Mouse (Mus musculus) right cerebral cortex, postnatal 36 days (tissue): ENCODE data around the gene Hs3st2.
A peak's percentile ranks its signal among the peaks of the same experiment; 100 is the strongest.
"Not testable (repeated sequence)": the region's sequence is repeated elsewhere in the genome, so short reads cannot be mapped to it uniquely, and the experiment has no call there.

ENCODE experiments used
- DNase-seq, 2 experiments: peaks; one replicate each; pipeline ENCODE4 v3.0.0; 2022; ENCODE audit warnings: low spot score in 2 of 2, mixed read lengths in 1 of 2

Gene Hs3st2

GRCm38 (mm10) chr7:121391225-121391983 is at the start of gene Hs3st2:
Hs3st2 (plus strand) TSS chr7:121391859.
- DNase-seq, result peak; percentile 34 to 57

DNA sequence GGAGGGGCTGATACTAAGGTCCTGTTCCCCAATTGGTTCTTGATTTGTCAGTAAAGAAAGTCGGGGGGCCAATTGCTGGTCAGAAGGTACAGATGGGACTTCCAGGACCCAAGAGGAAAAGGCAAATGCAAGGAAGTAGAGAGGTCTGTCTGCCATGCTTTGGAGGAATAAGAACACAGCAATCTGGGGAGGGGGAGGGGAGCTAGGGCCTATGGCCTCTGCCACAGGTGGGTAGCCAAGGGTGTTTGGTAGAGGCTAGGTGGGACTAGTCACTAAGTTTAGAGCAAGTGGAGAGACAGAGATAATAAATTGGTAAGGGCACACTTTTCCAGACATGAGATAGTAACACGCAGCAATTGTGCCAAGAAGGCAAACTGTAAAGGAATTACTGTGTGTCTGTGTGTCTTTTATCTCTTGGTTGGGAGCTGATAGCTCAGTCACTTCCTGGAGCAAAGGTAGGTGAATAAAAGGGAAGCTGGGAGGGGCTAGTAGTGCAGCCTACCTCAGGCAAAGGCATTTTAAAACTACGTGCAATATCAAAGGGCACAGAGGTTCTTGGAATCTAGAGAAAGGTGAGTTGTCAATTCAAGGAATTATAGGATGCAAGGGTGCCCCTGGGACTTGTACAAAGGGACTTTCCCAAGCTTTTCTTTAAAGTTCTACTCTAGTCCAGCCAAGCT is 43.2 kb upstream of the Hs3st2 start:
- no peak for DNase-seq

- no peak for DNase-seq
Measured at GRCm38 (mm10) chr7:121351688-121352087, 40.0 kb upstream of the Hs3st2 start.

GRCm38 (mm10) chr7:121361448-121361847 is 30.2 kb upstream of the Hs3st2 start:
- DNase-seq, result not testable (repeated sequence)

DNA sequence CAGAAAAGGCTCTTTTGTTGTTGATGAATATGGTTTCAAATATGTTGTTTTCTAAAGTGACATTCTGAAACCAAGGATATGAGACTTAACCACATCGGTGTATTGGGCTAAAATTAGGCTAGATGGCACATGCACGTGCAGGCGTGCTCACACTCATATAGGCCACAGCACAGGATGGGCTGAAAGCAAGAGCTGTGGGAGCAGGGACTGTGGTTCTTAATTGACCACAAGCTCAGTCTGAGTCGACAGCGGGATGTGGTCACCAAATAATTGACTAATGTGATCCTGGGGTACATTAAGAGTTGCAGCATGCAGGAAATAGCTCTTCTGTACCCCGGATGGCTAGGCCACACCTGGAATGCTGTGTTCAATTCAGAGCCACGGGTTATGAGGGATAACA is 26.1 kb upstream of the Hs3st2 start:
- DNase-seq, result no peak

GRCm38 (mm10) chr7:121367185-121367584 is 24.5 kb upstream of the Hs3st2 start:
- DNase-seq, result no peak

GRCm38 (mm10) chr7:121371990-121372389 is 19.7 kb upstream of the Hs3st2 start:
- no peak for DNase-seq

DNA sequence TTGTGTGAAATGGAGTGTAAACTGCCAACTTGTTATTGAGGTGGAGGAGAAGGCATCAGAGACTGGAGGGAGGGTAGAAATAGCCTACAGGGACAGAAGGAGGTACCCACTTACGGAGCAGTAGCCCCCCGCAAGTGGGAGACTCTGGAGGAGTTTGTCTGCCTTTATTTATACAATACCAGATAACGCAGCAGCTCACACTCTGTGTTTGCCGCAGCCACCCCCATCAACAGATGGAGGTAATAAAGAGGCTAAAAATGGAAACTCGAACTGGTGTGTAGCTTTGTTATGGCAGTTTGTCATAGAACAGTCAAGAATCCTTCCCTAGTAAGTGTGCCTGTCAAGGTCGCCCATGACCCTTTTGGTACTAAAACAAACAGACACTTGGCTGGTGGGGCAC is 16.2 kb upstream of the Hs3st2 start:
- DNase-seq, result peak in 1 of 2 experiments; percentile 27

DNA sequence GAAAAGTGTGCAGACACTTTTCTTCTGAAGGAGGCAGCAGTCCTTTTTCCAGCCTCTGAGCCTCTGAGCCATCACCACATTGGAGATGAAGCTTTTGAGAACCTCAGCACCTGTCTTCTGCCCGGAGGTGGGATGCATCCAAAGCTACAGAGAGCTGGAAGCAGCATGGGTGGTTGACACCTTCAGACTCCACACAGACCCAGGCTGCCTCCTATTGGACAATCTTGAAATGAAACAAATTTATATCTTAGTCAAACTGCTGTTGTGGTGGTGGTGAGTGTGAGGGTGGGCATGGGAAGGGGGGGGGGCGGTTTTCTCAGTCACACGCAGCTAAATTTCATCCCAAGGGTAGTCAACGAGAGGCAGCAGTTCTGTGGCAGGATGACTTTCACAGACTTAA is 12.7 kb upstream of the Hs3st2 start:
- DNase-seq, result no peak

- DNase-seq, result peak in 1 of 2 experiments; percentile 34
Measured at GRCm38 (mm10) chr7:121391984-121392739, 503 bp downstream of the Hs3st2 start.

- DNase-seq, result no peak
Measured at GRCm38 (mm10) chr7:121392740-121392993, 1.0 kb downstream of the Hs3st2 start.

DNA sequence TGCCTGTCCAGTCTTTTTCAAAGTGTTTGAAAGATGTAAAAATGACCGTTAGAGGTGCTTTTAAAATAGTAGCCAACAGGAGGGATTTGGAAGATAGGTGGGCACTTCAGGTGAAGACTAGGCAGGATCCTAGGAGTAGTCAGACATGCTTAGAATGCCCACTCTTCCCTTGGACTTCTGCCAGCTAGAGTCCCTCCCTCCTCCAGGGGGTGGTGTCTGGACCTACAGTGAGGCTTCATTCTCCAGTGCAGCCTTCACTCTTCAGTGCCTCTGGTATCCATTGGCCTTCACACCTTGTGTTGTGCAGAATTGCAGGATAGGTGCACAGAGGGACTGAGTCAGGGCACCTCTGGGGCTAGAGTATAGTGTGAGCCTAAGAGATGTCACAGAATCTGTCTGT is 2.2 kb downstream of the Hs3st2 start:
- DNase-seq, result peak in 1 of 2 experiments; percentile 23

GRCm38 (mm10) chr7:121394875-121395274 is 3.2 kb downstream of the Hs3st2 start:
- no peak for DNase-seq

- no peak for DNase-seq
Measured at GRCm38 (mm10) chr7:121410716-121411506, 19.3 kb downstream of the Hs3st2 start.

DNA sequence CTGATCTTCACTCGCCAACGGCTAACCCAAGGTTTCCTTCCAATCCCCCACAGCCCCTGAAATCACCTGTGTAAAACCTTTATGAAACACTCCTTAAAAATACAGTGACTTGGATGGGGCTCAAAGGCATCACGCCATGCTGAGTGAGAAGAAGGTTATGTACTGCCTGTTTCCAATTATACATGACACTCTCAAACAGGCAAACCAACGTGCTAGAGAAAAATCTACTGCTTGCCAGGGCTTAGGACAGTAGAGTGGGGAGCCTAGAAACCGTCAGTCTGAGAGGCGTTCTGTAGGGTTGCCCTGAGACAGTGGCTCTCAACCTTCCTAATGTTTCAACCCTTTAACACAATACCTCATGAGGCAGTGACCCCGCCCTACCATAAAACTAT is 19.8 kb downstream of the Hs3st2 start:
- DNase-seq, result no peak

GRCm38 (mm10) chr7:121436884-121437283 is 45.2 kb downstream of the Hs3st2 start:
- DNase-seq, result no peak

GRCm38 (mm10) chr7:121441186-121441585 is 49.5 kb downstream of the Hs3st2 start:
- no peak for DNase-seq

DNA sequence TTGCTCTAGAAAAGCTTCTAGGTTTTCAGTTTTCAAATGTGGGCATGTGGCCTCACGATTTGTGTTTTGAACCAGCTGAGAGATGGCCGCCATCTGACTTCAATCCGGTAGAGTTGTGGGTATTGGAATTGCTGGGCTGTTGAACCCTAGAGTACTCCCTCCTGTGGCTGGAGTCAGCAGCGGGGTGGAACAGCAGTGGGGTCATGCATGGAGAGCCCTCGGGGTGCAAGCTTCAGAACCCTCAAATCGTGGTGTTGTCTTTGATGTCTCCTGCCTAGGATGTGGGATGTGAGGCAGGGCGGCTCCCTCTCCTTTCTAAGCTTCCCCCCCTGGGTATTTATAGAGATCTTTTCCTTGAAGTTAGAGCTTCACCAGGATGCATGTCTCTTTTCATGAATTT is 52.7 kb downstream of the Hs3st2 start:
- no peak for DNase-seq

GRCm38 (mm10) chr7:121446281-121446680 is 54.6 kb downstream of the Hs3st2 start:
- DNase-seq, result no peak

- no peak for DNase-seq
Measured at GRCm38 (mm10) chr7:121450951-121451843, 59.5 kb downstream of the Hs3st2 start.

- no peak for DNase-seq
Measured at GRCm38 (mm10) chr7:121456716-121457115, 65.1 kb downstream of the Hs3st2 start.
